Mouse (Mus musculus) neural tube, embryonic 13.5 days (tissue): ENCODE measurements around the gene Metrn. TPM values are rescaled to one million over a fixed set of nuclear protein-coding genes. Genes with fewer than 3 reads are reported as not detected.

Source experiments
- ATAC-seq: fragments of 200-750 bp; cut with Nextera tagmentation; 2 replicates; pipeline ENCODE4 v1.8.0; 2017; ENCODE audit warnings: low read depth, mild to moderate bottlenecking, moderate TSS enrichment, moderate library complexity
- H3K27ac ChIP-seq: fragments of 300-500 bp; sonication (generic); replicated peaks from 2 replicates; pipeline ENCODE4 v1.5.1; 2015; ENCODE audit warnings: moderate library complexity, mild to moderate bottlenecking, inconsistent platforms
- H3K27me3 ChIP-seq: fragments of 300-500 bp; sonication (generic); 2 replicates; pipeline ENCODE4 v1.6.1; 2015; ENCODE audit warnings: mild to moderate bottlenecking, inconsistent platforms
- H3K36me3 ChIP-seq: fragments of 300-500 bp; sonication (generic); 2 replicates; pipeline ENCODE4 v1.6.1; 2015; ENCODE audit warnings: mild to moderate bottlenecking, inconsistent platforms
- H3K4me1 ChIP-seq: fragments of 300-500 bp; sonication (generic); replicated peaks from 2 replicates; pipeline ENCODE4 v1.6.1; 2015; ENCODE audit warnings: inconsistent platforms
- H3K4me2 ChIP-seq: fragments of 300-500 bp; sonication (generic); 2 replicates; pipeline ENCODE4 v1.6.1; 2015; ENCODE audit warnings: inconsistent platforms, mild to moderate bottlenecking, moderate library complexity
- H3K4me3 ChIP-seq: fragments of 300-500 bp; sonication (generic); 2 replicates; pipeline ENCODE4 v1.5.1; 2015; ENCODE audit warnings: mild to moderate bottlenecking, inconsistent platforms
- H3K9ac ChIP-seq: fragments of 300-500 bp; sonication (generic); 2 replicates; pipeline ENCODE4 v1.6.1; 2015; ENCODE audit warnings: moderate library complexity, mild to moderate bottlenecking, inconsistent platforms
- H3K9me3 ChIP-seq: fragments of 300-500 bp; sonication (generic); 2 replicates; pipeline ENCODE4 v1.6.1; 2016; ENCODE audit warnings: inconsistent platforms
- WGBS: fragments of 180-500 bp; shearing (Covaris S2); methylation state at CpG from one replicate; pipeline ENCODE4 v1.1.7; 2015; 5-methylcytosine and 5-hydroxymethylcytosine counted together
- microRNA-seq: library from miRNA; unstranded; fragments of <30 nt; microRNA quantifications from one replicate; pipeline ENCODE4, GENCODE M21; 2016
- polyA plus RNA-seq: library from polyadenylated mRNA; unstranded; fragments of >200 nt; fragmentation: Nextera tagmentation; extraction: Ambion mirVana; gene quantifications from 2 replicates; pipeline ENCODE4 v1.2.1, GENCODE M21; 2015

Metrn gene
- polyA plus RNA-seq, 1 experiment from 2014 or later, result 58.7 TPM

GRCm38 (mm10) chr17:25755627-25756377 is 41.1 kb downstream of the Metrn start:
- H3K9me3 ChIP-seq, result no peaks in the 10 kb centered on the region
- H3K9ac ChIP-seq, result 0 out of 2 replicates have a peak overlapping the region, but pooled peaks have one; percentile 17
- no peak overlapping the region for H3K4me3 ChIP-seq
- no peak for ATAC-seq
- H3K4me1 ChIP-seq, result peaks cover 8% of the 10 kb centered on the region
- no peaks in the 10 kb centered on the region for H3K36me3 ChIP-seq
- H3K4me2 ChIP-seq, result no peak overlapping the region
- H3K27me3 ChIP-seq, result peaks cover 18% of the 10 kb centered on the region
- no peak overlapping the region for H3K27ac ChIP-seq
- 66% methylated on average over 4 of the region's 4 CpGs for WGBS

DNA sequence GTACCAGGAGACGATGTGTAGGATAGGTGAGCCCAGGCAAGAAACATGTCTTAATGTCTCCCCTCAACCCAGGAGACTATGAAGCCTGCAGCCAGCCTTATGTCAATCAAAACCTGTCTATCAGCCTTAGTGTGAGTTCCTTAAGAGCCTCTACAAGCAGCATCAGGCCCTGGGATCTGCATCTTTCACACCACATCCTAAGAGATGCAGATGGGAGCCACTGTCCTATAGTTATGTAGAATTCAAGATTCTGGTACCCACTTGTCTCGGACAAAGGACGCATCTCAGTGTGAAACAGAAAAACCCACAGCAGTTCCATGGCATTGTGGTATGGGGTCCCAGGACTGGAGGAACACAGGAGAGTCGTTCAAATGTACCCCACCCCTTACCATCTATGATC is 41.9 kb downstream of the Metrn start:
- no peaks in the 10 kb centered on the region for H3K9me3 ChIP-seq
- ATAC-seq, result no peak
- no peak overlapping the region for H3K4me2 ChIP-seq
- 81% methylated on average over 4 of the region's 4 CpGs for WGBS
- H3K27me3 ChIP-seq, result peaks cover 16% of the 10 kb centered on the region
- H3K9ac ChIP-seq, result 0 out of 2 replicates have a peak overlapping the region, but pooled peaks have one; percentile 17
- no peaks in the 10 kb centered on the region for H3K36me3 ChIP-seq
- H3K4me1 ChIP-seq, result peaks cover 8% of the 10 kb centered on the region
- H3K4me3 ChIP-seq, result no peak overlapping the region
- no peak overlapping the region for H3K27ac ChIP-seq

GRCm38 (mm10) chr17:25754241-25754640 is 42.7 kb downstream of the Metrn start, which contains the start of gene Msln:
Msln (minus strand) TSS chr17:25754378.
- WGBS, result 86% methylated on average over 9 of the region's 9 CpGs
- Histone ChIP-seq H3K9me3 (no peaks in the 10 kb centered on the region), H3K36me3 (no peaks in the 10 kb centered on the region), H3K27me3 (peaks cover 12% of the 10 kb centered on the region), H3K9ac (no peak within 1 kb of the TSS), H3K4me3 (no peak within 1 kb of the TSS), H3K4me2 (no peak within 1 kb of the TSS), H3K4me1 (peaks cover 8% of the 10 kb centered on the region), H3K27ac (no peak within 1 kb of the TSS)
- ATAC-seq, result no peak

GRCm38 (mm10) chr17:25751446-25751845 is 45.5 kb downstream of the Metrn start:
- Histone ChIP-seq H3K9ac (peak overlapping the region; percentile 43; the same call in 1 of the 2 replicates), H3K27me3 (no peaks in the 10 kb centered on the region; the same call in 1 of the 2 replicates), H3K4me2 (no peak overlapping the region), H3K27ac (no peak overlapping the region; the same call in 1 of the 2 replicates), H3K4me3 (no peak overlapping the region), H3K9me3 (no peaks in the 10 kb centered on the region), H3K36me3 (no peaks in the 10 kb centered on the region), H3K4me1 (peaks cover 8% of the 10 kb centered on the region)
- ATAC-seq, result no peak
- WGBS, result 54% methylated on average over 5 of the region's 5 CpGs

DNA sequence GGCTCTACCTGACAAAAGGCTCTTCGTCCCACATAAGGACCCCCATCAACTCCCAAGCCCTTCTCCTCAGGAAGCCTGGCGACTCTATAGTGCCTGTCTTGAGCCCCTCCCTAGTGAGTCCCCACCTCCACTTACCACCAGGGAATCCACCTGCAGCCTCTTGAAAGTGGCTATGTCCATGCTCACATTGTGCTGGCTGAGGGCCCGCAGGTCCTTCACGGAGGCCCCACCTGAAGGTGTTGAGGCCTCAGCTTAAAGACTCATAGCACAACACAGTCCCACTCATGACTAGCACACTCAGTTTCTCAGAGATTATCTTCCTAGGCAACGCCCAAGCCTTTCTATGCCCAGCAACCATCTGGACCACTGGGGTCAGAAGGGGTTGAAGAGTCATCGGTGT is 47.6 kb downstream of the Metrn start:
- Histone ChIP-seq H3K9me3 (no peaks in the 10 kb centered on the region), H3K27ac (no peak overlapping the region), H3K4me3 (no peak overlapping the region), H3K4me2 (no peak overlapping the region), H3K9ac (no peak overlapping the region), H3K36me3 (no peaks in the 10 kb centered on the region), H3K27me3 (no peaks in the 10 kb centered on the region; the same call in 1 of the 2 replicates), H3K4me1 (peaks cover 8% of the 10 kb centered on the region)
- 89% methylated on average over 6 of the region's 6 CpGs for WGBS
- no peak for ATAC-seq

DNA sequence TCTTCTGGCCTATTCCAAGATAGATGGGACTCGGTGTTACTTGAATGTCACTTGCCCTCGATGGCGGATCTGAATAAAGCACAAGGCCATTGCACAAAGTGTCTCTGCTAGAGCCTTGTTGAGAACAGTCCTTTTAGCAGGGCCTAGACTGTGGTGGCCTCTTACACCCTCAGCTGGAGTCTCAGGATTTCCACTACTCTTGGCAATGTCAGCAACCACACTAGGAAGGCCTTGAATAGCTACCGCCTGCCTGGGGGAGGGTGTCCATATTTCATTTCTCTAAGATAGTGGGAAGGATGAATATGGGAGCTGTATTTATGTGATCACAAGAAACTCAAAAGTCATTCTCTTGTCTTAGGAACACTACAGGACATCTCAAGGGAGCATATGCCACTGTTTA is 48.7 kb downstream of the Metrn start:
- Histone ChIP-seq H3K27me3 (no peaks in the 10 kb centered on the region; the same call in 1 of the 2 replicates), H3K36me3 (no peaks in the 10 kb centered on the region), H3K9ac (no peak overlapping the region), H3K4me2 (no peak overlapping the region), H3K4me1 (peaks cover 8% of the 10 kb centered on the region), H3K4me3 (no peak overlapping the region), H3K27ac (no peak overlapping the region), H3K9me3 (no peaks in the 10 kb centered on the region)
- no peak for ATAC-seq
- 91% methylated on average over 4 of the region's 4 CpGs for WGBS

DNA sequence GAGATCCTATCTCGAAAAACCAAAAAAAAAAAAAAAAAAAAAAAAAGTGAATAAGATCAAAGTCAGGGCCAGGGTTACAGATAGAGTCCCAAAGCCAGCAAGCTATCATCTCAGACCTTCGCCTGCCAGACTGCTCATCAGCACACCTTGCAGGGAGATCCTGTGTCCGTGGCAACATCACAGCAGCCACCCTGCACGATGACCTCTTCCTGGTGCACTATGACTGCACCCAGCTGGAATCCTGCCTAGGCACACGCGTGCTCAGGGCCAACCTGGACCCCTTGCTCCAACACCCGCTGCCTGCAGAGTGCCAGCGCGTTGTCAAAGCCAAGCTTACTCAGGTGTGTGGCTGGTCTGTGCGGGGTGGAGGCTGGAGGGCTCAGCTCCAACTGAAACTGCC is 52.6 kb downstream of the Metrn start:
- no peak overlapping the region for H3K4me3 ChIP-seq
- H3K36me3 ChIP-seq, result no peaks in the 10 kb centered on the region
- no peak for ATAC-seq
- H3K4me1 ChIP-seq, result no peaks in the 10 kb centered on the region
- H3K9ac ChIP-seq, result no peak overlapping the region
- WGBS, result 85% methylated on average over 10 of the region's 10 CpGs
- no peaks in the 10 kb centered on the region; the same call in 1 of the 2 replicates for H3K27me3 ChIP-seq
- H3K4me2 ChIP-seq, result no peak overlapping the region
- H3K27ac ChIP-seq, result no peak overlapping the region
- no peaks in the 10 kb centered on the region for H3K9me3 ChIP-seq

DNA sequence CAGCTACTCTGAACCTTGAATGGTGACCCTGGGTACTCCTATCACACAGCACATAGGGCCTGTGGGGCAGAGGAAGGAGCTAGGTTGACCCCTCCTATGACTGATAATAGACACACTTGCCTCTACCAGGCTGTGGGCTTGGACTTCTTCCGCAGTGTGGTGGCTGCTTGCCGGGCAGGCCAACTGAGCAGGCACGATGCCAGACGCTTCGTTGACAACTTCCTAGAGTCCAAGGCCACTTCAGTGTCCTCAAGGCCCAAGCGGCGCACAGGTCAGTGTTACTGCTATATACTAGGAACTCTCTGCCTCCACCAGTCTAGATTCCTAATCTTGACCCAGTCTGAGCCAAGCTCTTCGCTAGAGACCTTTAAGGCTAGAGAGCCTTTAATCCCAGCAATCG is 53.1 kb downstream of the Metrn start:
- no peak overlapping the region for H3K4me3 ChIP-seq
- 95% methylated on average over 9 of the region's 9 CpGs for WGBS

More for the DNA sequence above, 53.1 kb downstream of the Metrn start:
- Histone ChIP-seq H3K9me3 (no peaks in the 10 kb centered on the region), H3K4me2 (no peak overlapping the region), H3K36me3 (no peaks in the 10 kb centered on the region), H3K9ac (no peak overlapping the region), H3K27ac (no peak overlapping the region), H3K27me3 (no peaks in the 10 kb centered on the region; the same call in 1 of the 2 replicates), H3K4me1 (no peaks in the 10 kb centered on the region)
- no peak for ATAC-seq

Small RNA genes lying within 50 kb of the gene (microRNA-seq; reads per million reads assigned to microRNA genes)
- not detected for gene Gm25083
- 0.44 reads per million for gene Mir3082
- gene Mir6966, result not detected

Other genes with a start within 250 kb of the Metrn start
- gene Sox8, start 226.4 kb downstream of the Metrn start, polyA plus RNA-seq, result 10.8 and 11.6 TPM in 2 replicates
- 24.9 and 26.2 TPM in 2 replicates for gene Lmf1, start 218.1 kb downstream of the Metrn start, polyA plus RNA-seq
- 2.1 and 2.8 TPM in 2 replicates for gene Gng13, start 80.0 kb downstream of the Metrn start, polyA plus RNA-seq
- gene Chtf18, start 69.7 kb downstream of the Metrn start, polyA plus RNA-seq, result 7.3 and 9.1 TPM in 2 replicates
- gene Rpusd1, start 69.5 kb downstream of the Metrn start, polyA plus RNA-seq, result 20.4 and 24.4 TPM in 2 replicates
- not detected in 2 replicates for gene Mslnl, start 61.1 kb downstream of the Metrn start, polyA plus RNA-seq
- gene Msln, start 42.8 kb downstream of the Metrn start, polyA plus RNA-seq, result 0.29 and 0.54 TPM in 2 replicates
- 26.4 and 26.6 TPM in 2 replicates for gene Narfl, start 23.4 kb downstream of the Metrn start, polyA plus RNA-seq
- 101 and 107 TPM in 2 replicates for gene Haghl, start 11.5 kb downstream of the Metrn start, polyA plus RNA-seq
- gene Ccdc78, start 10.6 kb downstream of the Metrn start, polyA plus RNA-seq, result 0.33 and 0.39 TPM in 2 replicates
- 70.5 and 73.6 TPM in 2 replicates for gene Fam173a, start 4.2 kb downstream of the Metrn start, polyA plus RNA-seq
- 0.66 and 1.9 TPM in 2 replicates for gene AC134908.4, start 1.5 kb downstream of the Metrn start, polyA plus RNA-seq
- gene Fbxl16, start 11.9 kb upstream of the Metrn start, polyA plus RNA-seq, result 27.7 and 31.8 TPM in 2 replicates
- 27.0 and 28.3 TPM in 2 replicates for gene Wdr24, start 26.5 kb upstream of the Metrn start, polyA plus RNA-seq
- gene Jmjd8, start 31.7 kb upstream of the Metrn start, polyA plus RNA-seq, result 55.2 and 60.6 TPM in 2 replicates
- gene Stub1, start 36.3 kb upstream of the Metrn start, polyA plus RNA-seq, result 284 and 316 TPM in 2 replicates
- 18.9 and 21.1 TPM in 2 replicates for gene Rhbdl1, start 40.2 kb upstream of the Metrn start, polyA plus RNA-seq
- gene Gm20683, start 44.6 kb upstream of the Metrn start, polyA plus RNA-seq, result 6.9 and 7.5 TPM in 2 replicates
- gene Rhot2, start 47.7 kb upstream of the Metrn start, polyA plus RNA-seq, result 15.4 and 18.3 TPM in 2 replicates
- 14.1 and 15.6 TPM in 2 replicates for gene Wdr90, start 64.4 kb upstream of the Metrn start, polyA plus RNA-seq
- gene Mcrip2, start 71.6 kb upstream of the Metrn start, polyA plus RNA-seq, result 10.8 and 14.2 TPM in 2 replicates
- gene Mettl26, start 77.9 kb upstream of the Metrn start, polyA plus RNA-seq, result 56.8 and 65.5 TPM in 2 replicates
- 0.53 and 0.79 TPM in 2 replicates for gene Wfikkn1, start 83.7 kb upstream of the Metrn start, polyA plus RNA-seq
- 50.7 and 51.5 TPM in 2 replicates for gene Rab40c, start 122.6 kb upstream of the Metrn start, polyA plus RNA-seq
- 56.1 and 62.3 TPM in 2 replicates for gene Pigq, start 147.8 kb upstream of the Metrn start, polyA plus RNA-seq
- gene Nhlrc4, start 147.8 kb upstream of the Metrn start, polyA plus RNA-seq, result not detected in 2 replicates
- gene A930017K11Rik, start 155.4 kb upstream of the Metrn start, polyA plus RNA-seq, result 0.22 and 0.34 TPM in 2 replicates
- 16.7 and 20.5 TPM in 2 replicates for gene Capn15, start 188.7 kb upstream of the Metrn start, polyA plus RNA-seq